Mouse (Mus musculus): ENCODE measurements around the gene Tefm.
A peak's percentile ranks its signal among the peaks of the same experiment; 100 is the strongest.
"Not testable (repeated sequence)": the region's sequence is repeated elsewhere in the genome, so short reads cannot be mapped to it uniquely, and the experiment has no call there.

Gene Tefm

GRCm38 (mm10) chr11:80159018-80159417, 17.0 kb upstream of the Tefm start:
- no peak for DNase-seq (ENCODE audit: extremely low spot score, low spot score)

GRCm38 (mm10) chr11:80156841-80157240, 14.9 kb upstream of the Tefm start:
- no peak for DNase-seq (ENCODE audit: extremely low spot score, low spot score)

- DNase-seq (ENCODE audit: extremely low spot score, low spot score): no peak
Measured at GRCm38 (mm10) chr11:80155961-80156360, 14.0 kb upstream of the Tefm start.

GRCm38 (mm10) chr11:80155541-80155940, 13.6 kb upstream of the Tefm start:
- DNase-seq (ENCODE audit: extremely low spot score, low spot score): no peak

GRCm38 (mm10) chr11:80154501-80154900, 12.5 kb upstream of the Tefm start:
- DNase-seq (ENCODE audit: extremely low spot score, low spot score): no peak

- DNase-seq (ENCODE audit: extremely low spot score, low spot score): peak; percentile 78
Measured at GRCm38 (mm10) chr11:80153857-80154495, 12.0 kb upstream of the Tefm start, which contains the start of gene Adap2. Gene Adap2 (plus strand): TSS chr11:80154105.

- no peak for DNase-seq (ENCODE audit: extremely low spot score, low spot score)
Measured at GRCm38 (mm10) chr11:80152376-80152775, 10.4 kb upstream of the Tefm start.

GRCm38 (mm10) chr11:80151541-80151940, 9.6 kb upstream of the Tefm start:
- DNase-seq (ENCODE audit: extremely low spot score, low spot score): no peak

- no peak for DNase-seq (ENCODE audit: extremely low spot score, low spot score)
Measured at GRCm38 (mm10) chr11:80150566-80150965, 8.6 kb upstream of the Tefm start.

GRCm38 (mm10) chr11:80149412-80150023, 7.5 kb upstream of the Tefm start:
- DNase-seq (ENCODE audit: extremely low spot score, low spot score): no peak

- not testable (repeated sequence) for DNase-seq (ENCODE audit: extremely low spot score, low spot score)
Measured at GRCm38 (mm10) chr11:80148974-80149373, 7.0 kb upstream of the Tefm start.

- DNase-seq (ENCODE audit: extremely low spot score, low spot score): no peak
Measured at GRCm38 (mm10) chr11:80148313-80148712, 6.3 kb upstream of the Tefm start.

- DNase-seq (ENCODE audit: extremely low spot score, low spot score): no peak
Measured at GRCm38 (mm10) chr11:80147748-80148147, 5.8 kb upstream of the Tefm start.

GRCm38 (mm10) chr11:80145787-80146275, 3.9 kb upstream of the Tefm start:
- DNase-seq (ENCODE audit: extremely low spot score, low spot score): no peak

GRCm38 (mm10) chr11:80142872-80143271, 897 bp upstream of the Tefm start:
- no peak for DNase-seq (ENCODE audit: extremely low spot score, low spot score)

GRCm38 (mm10) chr11:80137773-80138172, 4.2 kb downstream of the Tefm start:
- no peak for DNase-seq (ENCODE audit: extremely low spot score, low spot score)

- DNase-seq (ENCODE audit: extremely low spot score, low spot score): no peak
Measured at GRCm38 (mm10) chr11:80136786-80137185, 5.2 kb downstream of the Tefm start.

GRCm38 (mm10) chr11:80135954-80136683, 5.9 kb downstream of the Tefm start:
- DNase-seq (ENCODE audit: extremely low spot score, low spot score): no peak

GRCm38 (mm10) chr11:80134744-80135143, 7.2 kb downstream of the Tefm start:
- DNase-seq (ENCODE audit: extremely low spot score, low spot score): no peak

- no peak for DNase-seq (ENCODE audit: extremely low spot score, low spot score)
Measured at GRCm38 (mm10) chr11:80132050-80132449, 9.9 kb downstream of the Tefm start.

GRCm38 (mm10) chr11:80116411-80116810, 25.6 kb downstream of the Tefm start:
- no peak for DNase-seq (ENCODE audit: extremely low spot score, low spot score)

- DNase-seq (ENCODE audit: extremely low spot score, low spot score): no peak
Measured at GRCm38 (mm10) chr11:80104407-80104806, 37.6 kb downstream of the Tefm start.

Data from neural tube, embryonic 10.5 days (tissue).